Mouse (Mus musculus) embryo, embryonic 10 days (tissue): ENCODE results near the gene Mrpl23.
A peak's percentile ranks its signal among the peaks of the same experiment; 100 is the strongest.

Experiments used
- DNase-seq: peaks from one replicate; pipeline ENCODE4 v3.0.0-alpha.2; 2015; ENCODE audit warnings: low spot score

Gene Mrpl23

DNA sequence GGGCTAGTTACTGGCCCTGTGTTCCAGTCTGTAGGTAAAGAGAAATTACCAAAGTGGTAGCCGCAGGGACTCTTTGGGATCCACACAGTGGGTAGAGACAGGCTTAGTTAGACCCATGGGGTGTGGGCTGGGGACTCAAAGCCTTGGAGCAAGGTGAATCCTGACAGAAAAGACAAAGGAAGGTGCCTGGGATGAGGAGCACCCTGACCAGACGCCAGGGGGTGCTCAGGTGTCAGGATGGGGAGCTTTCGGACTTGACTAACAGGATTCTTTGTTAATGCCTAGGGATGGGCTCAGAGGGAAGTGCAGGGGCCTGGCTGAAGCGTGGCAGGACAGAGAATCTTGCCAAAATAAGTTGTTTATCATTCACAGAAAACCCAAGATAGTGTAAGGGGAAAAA is 10.1 kb upstream of the Mrpl23 start:
- DNase-seq: peak; percentile 80

DNA sequence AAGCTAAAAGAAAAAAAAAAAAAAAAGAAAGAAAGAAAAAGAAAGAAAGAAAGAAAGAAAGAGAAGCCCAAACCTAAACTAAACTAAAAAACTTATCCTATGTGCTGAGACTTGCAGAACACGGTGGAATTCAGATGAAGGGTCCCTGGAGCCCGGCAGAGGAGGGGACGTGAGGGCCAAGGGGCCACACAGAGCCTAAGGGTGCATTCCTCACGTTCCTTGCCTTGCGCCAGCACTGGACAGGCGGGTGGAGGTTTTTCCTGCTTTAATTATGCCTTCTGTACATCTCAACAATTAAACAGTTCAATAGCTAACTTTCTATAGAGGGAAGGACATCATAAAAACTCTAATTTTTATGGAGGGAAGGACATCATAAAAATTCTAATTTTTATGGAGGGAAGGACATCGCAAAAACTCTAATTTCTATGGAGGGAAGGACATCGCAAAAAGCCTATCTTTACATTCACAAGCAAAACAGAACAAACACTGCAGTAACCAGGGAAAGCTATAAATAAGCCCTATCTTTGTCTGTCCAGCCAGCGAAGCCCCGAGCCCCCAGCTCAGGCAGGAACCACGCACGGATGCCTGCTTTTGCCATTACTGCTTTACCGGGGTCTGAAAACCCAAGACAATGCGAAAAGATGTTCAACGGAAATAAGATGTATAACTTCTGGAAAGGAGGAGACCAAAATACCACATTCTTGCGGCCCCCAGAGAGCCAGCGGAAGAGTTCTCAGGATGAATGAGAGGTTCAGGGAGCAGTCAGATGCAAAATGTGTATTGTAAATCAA is 9.1 kb upstream of the Mrpl23 start:
- peak; percentile 61 for DNase-seq

DNA sequence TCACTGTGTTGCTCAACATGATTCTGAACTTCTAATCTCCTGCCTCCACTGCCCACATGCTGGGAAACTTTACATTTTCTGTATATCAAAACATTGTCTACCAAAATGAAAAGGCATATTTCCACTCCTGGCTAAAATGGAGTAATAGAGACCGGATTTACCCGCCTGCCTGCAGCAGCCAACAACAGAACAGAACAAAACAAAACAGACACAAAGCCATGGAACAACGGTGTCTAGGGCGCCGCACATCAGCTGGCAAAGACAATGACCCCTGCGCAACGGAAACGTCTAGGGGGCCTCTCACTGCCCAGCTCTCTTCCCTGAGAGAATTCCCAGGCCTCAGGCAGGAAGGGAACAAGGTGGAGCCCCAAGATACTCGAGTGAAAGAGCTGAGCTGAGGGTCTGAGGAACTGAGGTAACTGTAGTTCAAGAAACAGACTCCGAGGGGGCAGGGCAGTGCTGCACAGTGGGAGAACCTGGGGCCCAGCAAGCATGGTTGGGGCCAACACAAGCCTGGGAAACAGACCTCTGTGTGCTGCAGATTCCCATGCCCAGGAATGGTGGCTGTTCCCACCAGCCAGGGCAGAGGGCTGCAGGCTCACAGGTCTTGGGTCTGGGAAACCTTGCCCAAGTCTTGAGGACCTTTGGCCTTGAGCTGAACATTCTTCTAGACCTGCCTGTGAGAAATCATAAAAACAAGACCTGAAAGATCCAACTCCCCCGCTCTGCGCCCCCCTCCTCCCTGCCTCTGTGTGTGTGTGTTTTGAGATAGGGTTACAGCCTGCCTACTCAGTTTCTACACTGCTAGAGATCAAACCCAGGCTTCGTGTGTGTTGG is 6.9 kb upstream of the Mrpl23 start:
- DNase-seq: peak; percentile 62

DNA sequence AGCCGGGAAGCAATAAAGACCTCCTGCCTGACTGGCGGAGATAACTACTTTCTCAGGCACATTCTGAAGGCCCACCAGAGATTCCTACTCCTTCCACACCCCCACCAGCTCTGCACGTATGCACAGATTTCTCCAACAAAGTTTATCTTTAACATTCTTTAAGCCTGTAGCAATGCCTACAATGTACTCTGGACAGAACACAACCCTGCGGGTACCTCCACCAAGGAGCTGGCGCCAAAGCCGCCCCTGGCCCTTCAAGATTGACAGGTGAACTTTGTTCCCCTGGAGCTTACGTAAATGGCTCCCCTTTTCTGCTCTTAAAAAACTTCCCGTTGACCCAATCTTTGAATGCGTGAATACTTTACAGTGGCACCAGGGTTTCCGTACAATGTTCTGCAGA is 3.1 kb upstream of the Mrpl23 start:
- DNase-seq: no peak

DNA sequence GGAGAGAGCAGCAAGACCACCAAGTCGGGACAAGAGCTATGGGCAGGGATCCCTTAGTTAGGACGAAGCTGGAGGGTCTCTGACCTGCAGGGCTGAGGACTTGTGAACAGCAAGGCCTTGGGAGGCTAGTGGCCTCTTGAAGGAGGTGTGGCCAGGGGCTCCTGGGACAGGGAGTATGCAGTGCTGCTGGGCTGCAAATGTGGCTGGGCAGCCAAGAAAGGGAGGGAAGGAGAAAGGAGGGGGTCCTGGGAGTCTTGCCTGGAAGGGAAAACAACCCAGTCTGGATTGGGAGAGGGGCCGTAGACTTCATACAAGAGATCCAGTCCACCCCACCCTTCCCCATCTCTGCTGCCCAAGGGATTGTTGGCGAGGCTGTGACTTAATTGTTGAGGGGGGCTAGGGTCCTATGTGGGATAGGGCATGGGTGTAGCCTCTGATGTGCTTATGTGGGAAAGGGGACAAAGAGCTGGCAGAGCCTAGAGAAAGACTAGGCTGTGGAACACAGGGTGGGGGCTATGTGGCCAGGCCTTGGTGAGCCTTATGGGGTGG is 439 bp upstream of the Mrpl23 start:
- DNase-seq: no peak

DNA sequence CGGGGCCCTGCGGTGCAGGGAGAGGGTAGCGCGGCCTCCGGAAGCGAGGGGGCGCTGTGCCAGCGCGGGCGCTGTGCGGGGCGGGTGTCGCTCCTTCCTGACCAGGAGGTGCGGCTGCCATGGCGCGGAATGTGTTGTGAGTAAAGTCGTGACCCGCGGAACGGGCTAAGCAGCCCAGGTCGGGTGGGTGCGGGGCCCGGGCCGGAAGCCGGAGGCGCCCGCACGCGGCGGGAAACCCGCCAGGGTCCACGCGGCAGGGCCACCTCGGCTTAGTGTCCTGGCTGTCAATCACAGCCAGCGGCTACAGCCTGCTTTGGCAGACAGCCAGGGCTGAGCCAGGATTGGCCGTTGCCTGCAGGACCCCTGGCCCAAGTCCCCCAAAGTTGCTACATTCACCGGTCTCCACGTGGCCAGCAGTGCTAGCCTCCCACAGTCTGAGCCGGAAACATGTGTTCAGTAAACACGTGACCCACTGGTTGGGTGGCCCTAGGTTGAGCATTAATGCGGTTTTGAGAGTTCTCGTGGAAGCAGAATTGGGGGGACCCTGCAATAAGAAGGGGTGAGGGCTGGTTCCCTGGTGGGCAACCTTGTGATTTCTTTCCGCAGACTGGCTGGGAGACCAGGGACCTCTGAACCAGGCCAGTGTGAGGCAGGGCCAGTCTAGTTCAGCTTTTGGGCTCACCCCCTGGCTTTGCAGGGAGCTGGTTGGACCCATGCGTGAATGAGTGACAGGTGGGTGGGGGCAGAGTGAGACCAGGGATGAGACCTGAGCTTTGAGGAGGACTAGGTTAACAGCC is 771 bp downstream of the Mrpl23 start:
- peak; percentile 89 for DNase-seq

DNA sequence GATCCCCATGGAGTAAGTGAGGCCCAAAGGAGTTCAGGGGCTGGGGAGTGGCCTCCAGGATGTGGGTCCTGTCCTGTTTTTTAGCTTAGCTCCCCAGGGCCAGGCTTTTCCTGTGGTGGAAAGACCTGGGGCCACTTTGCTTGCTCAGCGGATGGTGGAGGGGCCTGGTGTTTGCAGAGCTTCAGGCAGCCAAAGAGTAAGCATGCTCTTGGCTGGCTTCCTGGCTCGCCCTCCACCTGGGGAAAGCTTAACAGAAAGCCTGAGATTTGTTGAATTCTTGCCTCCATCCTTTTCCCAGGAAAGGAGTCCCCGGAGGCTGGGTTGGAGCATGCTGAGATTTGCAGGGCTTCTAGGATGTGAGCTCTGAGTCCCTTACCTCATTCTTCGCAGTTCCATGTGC is 2.6 kb downstream of the Mrpl23 start:
- DNase-seq: no peak

DNA sequence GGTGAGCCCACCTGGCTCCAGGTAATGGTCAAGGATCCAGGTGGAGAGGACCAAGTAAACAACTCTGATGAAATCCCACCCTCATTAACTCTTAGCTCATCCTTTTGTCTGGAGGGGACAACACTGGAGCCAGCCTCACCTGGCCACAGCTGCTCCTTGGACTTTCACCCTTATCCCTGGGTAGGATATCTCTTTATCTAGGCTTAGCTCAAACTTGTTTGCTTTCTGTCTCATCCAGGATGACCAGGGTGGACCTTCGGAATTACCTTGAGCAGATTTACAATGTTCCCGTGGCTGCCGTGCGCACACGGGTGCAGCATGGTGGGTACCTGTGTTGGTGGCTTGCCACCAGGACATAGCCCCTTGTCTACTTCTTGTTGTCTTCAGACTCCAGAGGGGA is 3.3 kb downstream of the Mrpl23 start:
- DNase-seq: no peak

DNA sequence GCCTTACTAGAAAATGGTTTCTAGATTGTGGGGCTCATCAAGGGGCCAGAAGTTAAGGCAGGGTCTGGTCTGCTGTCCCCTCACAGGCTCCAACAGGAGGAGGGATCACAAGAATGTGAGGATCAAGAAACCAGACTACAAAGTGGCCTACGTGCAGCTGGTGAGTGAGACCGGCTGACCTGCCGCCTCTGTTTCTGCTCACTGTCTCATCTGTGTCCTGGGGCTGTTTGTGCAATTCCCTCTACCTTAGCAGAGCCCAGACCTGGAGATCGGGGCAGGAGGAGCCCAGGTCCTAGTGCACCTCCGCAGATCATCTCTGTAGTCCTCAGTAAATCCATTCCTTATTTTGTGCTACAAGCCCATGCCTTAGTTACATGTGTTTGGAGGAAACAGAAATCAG is 4.7 kb downstream of the Mrpl23 start:
- DNase-seq: peak; percentile 60

DNA sequence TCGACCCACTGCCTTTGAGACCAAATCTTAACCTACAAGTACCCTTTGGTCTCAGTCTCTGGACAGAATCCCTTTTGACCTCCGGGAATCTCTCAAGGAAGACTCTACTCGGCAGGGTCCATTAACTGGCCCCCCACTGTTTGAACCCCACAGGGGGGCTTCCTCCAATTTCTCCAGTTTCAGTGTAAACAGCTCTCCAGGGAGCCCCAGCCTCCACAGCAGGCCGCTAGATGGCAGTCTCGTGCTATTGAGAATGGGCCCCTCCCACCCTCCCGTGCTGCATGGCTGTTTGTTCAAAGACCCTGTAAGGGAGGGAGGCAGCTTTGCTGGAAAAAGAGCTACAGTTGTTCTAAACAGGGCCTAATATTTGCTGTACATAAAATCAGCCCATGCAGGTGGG is 5.4 kb downstream of the Mrpl23 start:
- peak; percentile 92 for DNase-seq

DNA sequence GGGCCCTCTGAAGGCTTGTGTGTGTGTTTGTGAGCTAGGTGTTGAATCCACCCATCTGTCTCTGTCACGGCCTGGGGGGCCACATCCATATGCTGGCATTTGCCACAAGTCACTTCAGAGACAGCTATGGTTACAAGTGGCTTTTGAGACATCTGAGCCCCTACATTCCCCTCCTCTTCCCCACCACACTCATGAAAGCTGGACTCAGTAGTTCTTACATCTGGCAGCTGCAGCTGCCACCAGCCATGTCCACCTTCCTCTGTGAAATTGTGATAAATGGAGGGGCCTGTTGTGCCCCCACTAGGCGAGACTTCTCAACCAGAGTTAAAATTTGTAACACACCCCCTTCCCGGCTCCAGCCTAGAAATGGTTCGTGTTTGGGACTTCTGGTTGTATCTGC is 5.8 kb downstream of the Mrpl23 start:
- DNase-seq: no peak

DNA sequence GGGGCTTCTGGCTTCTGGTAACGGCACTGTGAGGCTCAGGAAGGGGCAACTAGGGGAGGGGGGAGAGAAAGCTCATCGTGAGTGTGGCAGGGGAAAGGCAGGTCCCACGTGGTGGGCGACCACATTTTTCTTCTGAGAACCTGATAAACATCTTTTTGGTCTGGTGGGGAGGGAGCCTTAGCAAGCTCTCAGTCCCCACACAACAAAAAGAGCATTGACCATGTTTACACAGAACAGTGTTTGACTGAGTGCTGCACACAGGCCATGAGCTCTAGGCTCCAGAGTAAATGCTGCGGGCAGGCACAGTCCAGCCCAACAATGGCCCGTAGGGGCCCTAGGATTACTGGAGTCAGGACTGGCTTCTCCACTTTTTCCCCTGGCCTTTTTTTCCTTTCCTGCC is 6.3 kb downstream of the Mrpl23 start:
- DNase-seq: peak; percentile 50

DNA sequence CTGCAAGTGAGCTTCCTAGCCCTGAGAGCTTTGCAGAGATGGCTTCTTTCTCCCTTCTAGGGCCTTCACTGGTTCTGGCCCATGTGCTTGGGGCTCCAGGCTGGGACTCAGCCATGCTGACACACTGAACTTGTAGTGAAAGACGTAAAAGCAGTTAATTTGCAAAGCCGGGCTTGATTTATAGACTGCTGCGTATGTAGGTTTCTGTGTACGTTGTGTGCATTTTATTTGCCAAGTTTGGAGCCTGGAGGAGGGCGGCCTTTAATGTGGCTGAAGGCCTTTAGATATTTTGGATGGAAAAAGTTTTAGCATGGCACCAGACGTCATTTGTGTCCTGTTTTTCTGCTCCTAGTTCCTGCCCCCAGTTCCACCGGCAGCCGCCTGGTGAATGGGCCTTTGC is 7.3 kb downstream of the Mrpl23 start:
- no peak for DNase-seq

DNA sequence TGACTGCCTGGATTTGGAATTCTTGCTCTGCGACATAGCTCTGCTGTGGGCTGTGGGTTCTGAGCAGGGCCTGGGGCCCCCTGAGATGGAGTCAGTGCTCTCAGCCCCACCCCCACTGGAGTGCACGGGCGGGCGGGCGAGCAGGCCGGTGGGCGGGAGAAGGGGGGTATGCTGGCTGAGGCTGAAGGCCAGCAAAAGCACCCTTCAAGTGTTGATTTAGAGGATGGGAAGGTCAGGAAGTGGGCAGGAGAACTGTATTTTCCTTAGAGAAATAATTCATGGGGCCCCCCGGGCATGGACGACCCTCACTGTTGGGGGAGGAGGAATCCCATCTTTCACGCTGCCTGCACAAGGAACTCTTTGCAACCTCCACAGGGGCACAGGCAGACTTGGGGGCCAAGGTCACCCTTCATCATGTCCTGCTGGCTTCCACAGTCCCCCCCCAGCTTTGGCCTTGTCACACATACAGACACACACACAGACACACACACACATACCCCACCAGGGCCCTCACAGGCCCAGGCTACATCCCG is 10.4 kb downstream of the Mrpl23 start:
- peak; percentile 77 for DNase-seq

DNA sequence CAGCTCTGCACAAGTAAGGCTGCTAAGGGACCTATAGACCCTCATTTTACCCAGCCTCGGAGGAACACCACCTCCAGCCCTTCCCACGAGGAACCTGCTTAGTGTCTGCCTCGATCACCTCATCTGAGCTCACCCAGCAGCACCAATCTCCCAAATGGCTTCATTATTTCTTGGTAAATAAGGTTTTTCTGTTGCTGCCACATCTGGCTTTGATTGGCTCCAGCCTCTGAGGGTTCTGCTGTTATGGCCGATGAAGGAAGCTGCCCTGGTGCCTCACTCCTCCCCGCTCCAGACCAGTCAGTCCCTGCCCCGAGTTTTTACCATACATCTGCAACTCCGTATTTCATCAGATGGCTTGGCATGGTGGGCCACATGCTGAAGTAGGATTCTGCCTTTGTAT is 13.5 kb downstream of the Mrpl23 start:
- no peak for DNase-seq

DNA sequence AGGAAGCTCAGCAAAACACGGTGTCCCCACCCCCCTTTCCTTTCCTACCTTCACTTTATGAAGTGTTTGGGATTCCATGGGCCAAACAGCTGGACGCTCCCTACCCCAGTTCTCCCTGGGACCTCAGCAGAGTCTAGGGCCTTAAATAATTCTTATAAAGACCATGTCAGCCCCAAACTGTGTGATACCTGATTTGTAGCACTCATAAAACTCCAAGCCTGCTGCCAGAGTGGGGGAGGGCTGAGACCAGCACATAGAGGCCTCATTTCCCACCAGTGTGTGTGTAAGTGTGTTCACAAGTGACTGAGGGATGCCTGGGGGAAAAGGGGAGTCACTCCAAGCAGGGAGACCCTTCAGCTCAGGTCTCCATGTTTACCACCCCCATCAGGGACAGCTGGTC is 15.4 kb downstream of the Mrpl23 start:
- DNase-seq: no peak

DNA sequence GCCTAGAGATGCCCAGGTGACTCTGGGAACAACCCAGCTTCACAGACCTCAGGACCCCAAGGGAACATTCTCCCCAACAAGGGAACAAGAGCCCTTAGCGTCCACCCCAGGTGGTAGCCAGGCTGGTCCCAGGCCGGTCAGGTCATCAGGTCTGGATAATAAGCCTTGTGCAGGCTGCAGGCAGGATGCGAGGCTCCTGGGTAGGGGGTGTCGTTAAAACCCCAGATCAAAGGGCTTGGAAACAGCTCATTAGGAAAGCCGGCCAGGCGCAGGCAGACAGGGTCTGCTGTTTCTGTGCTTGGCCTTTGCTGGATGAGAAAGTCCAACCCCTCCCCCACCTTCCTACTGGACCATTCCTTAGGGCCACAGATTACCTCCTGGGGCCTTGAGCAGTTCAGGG is 16.2 kb downstream of the Mrpl23 start:
- DNase-seq: peak; percentile 66

DNA sequence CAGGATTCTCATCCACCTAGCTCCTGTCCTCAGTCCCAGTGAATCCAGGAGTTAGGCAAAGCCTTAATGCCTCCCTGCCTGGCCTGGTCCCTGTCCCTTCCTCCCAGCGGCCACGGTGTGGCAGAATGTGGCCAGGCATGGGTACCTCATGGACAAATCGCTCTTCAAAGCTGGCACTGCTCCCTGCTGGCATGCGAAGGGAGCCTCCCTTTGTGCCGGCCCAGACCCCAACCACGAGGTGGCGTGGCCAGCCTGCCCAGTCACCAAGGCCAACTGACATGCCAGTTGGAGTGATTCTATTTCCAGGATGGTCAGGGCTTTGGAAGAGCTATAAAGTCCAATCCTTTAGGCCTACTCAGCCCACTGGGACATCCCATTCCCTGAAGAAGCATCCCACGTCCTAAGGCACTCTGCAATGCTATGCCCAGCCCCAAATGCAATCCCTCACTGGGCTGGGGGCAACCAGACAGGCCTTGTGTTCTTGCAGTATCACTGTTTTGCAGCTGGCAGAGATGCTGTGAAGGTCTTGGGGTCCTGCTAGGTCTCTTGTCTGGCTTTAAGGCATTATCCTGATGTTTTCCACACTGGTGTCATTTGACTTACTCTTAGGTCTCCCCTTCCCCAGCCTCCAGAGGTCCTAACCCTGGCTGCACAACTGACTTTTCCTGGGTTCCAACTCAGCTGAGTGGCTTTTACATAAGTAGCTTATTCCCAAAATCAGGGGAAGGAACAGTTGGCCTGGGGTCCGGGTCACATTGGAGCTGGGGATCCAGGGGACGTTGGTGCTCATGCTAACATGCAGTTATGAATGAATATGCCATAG is 17.7 kb downstream of the Mrpl23 start:
- no peak for DNase-seq

DNA sequence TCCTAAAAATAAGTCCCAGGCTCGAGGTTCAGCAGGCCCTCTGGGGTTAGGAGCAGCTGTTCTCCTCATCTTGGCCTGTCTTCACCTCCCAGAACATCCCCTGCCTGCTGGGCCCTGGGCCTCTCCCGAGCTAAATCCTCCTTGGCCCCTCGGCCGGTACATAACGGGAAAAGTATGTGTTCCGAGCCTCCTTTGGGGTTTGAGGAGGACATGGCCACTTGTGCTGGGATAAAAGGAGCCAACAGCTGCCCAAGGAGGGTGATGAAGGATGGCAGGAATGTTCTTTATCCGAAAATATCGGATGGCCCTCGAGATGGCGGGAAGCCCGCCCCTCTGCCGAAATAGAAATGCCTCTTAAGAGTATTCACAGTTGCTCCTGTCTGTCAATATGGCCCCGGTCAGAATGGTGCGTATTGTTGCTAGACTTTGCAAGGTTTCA is 18.5 kb downstream of the Mrpl23 start:
- DNase-seq: no peak

DNA sequence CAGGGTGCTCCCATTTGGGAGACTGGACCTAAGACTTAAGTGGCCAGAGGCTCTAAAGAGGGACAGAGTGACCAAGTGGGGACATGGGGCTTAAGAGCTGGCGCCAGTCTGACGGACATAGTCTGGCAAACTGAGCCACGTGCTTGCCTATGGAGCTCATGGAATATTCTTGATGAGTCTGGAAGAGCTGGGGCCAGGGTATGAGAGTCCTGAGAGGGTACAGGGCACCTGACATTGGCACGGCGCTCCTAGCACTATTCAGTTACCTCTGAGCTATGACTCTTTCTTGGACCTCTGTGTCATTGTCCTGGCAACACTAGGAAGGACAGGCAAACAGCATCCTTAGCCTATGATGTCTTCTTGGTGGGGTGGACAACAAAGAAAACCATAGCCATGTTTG is 19.2 kb downstream of the Mrpl23 start:
- DNase-seq: no peak
